Mouse (Mus musculus) lung, postnatal 0 days (tissue): ENCODE results near the gene Hunk.

Source experiments
- CTCF ChIP-seq: IDR thresholded peaks from 2 replicates; pipeline ENCODE4 v1.5.1; 2016; ENCODE audit warnings: antibody characterized with exemption, mild to moderate bottlenecking
- EP300 ChIP-seq: IDR thresholded peaks from 2 replicates; pipeline ENCODE4 v1.6.1; 2016; ENCODE audit warnings: antibody characterized with exemption, mild to moderate bottlenecking, control low read depth

DNA sequence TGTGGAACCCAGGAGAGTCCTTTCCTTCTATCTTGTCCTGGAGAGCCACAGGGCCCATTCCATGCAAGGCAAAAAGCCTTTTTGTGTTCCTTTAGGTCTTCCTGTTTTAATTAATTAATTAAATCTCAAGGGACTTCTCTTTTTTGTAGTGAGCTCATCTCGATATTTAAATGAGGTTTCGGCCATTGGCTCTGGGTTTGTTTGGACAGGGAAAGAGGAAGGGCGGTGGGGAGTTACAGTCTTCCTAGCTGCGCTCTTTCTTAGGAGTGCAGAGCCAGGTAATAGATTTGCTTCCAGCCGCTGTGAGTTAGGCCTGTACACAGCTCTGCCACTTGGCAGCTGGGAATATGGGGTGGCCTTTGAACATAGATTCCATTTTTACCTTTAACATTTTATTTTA is 40.4 kb downstream of the Hunk start:
- TF ChIP-seq CTCF (no peak), EP300 (no peak)
